Mouse (Mus musculus) naive thymus-derived CD4-positive, alpha-beta T cell, adult 5 months (primary cell): ENCODE data around the gene Psme2. TPM values are rescaled to one million over a fixed set of nuclear protein-coding genes. Genes with fewer than 3 reads are reported as not detected.

Source experiments
- polyA plus RNA-seq: library from polyadenylated mRNA; unstranded; fragments of 100-300 nt; shearing (Covaris generic); gene quantifications from one replicate; pipeline ENCODE4 v1.2.1, GENCODE M21; 2017

The Psme2 gene
- polyA plus RNA-seq: 378 TPM

GRCm38 (mm10) chr14:55590748-55591330 lies at the start of gene Psme2:
TSS of gene Psme2 (minus strand) at chr14:55591113.

GRCm38 (mm10) chr14:55637795-55638194 lies 46.9 kb upstream of the Psme2 start, which contains the start of gene Gm49378:
TSS of gene Gm49378 (minus strand) at chr14:55637895.

GRCm38 (mm10) chr14:55635523-55636007 lies 44.7 kb upstream of the Psme2 start, which contains the start of gene Ipo4:
TSS of gene Ipo4 (minus strand) at chr14:55635957.

GRCm38 (mm10) chr14:55617822-55618221 lies 26.9 kb upstream of the Psme2 start, which contains the start of gene Rec8:
TSS of gene Rec8 (plus strand) at chr14:55618037.

GRCm38 (mm10) chr14:55603271-55603632 lies 12.3 kb upstream of the Psme2 start, which contains the start of gene Irf9:
TSS of gene Irf9 (plus strand) at chr14:55603571.

GRCm38 (mm10) chr14:55591331-55591891 lies 498 bp upstream of the Psme2 start, which contains the start of gene Rnf31:
TSS of gene Rnf31 (plus strand) at chr14:55591708.

GRCm38 (mm10) chr14:55584702-55585565 lies 6.0 kb downstream of the Psme2 start, which contains the start of gene Emc9:
TSS of gene Emc9 (minus strand) at chr14:55585302.

GRCm38 (mm10) chr14:55577871-55578667 lies 12.8 kb downstream of the Psme2 start, which contains the start of gene Psme1:
TSS of gene Psme1 (plus strand) at chr14:55578123.

GRCm38 (mm10) chr14:55575302-55575701 lies 15.6 kb downstream of the Psme2 start, which contains the start of gene Fitm1:
TSS of gene Fitm1 (plus strand) at chr14:55575617.

GRCm38 (mm10) chr14:55560202-55561073 lies 30.5 kb downstream of the Psme2 start, which contains the start of gene A730061H03Rik:
TSS of gene A730061H03Rik (minus strand) at chr14:55560406.

GRCm38 (mm10) chr14:55559799-55560201 lies 31.1 kb downstream of the Psme2 start, which contains the start of gene Dcaf11:
TSS of gene Dcaf11 (plus strand) at chr14:55560006.

GRCm38 (mm10) chr14:55540067-55540786 lies 50.7 kb downstream of the Psme2 start, which contains the start of gene Pck2:
TSS of gene Pck2 (plus strand) at chr14:55540266.

Other genes with a start within 250 kb of the Psme2 start
- gene Dhrs4, start 112.4 kb downstream of the Psme2 start, polyA plus RNA-seq: 29.8 TPM
- gene Carmil3, start 100.5 kb downstream of the Psme2 start, polyA plus RNA-seq: not detected
- not detected for gene Cpne6, start 80.7 kb downstream of the Psme2 start, polyA plus RNA-seq
- gene Nrl, start 66.1 kb downstream of the Psme2 start, polyA plus RNA-seq: not detected
- 15.0 TPM for gene Pck2, start 50.8 kb downstream of the Psme2 start, polyA plus RNA-seq
- gene Dcaf11, start 31.1 kb downstream of the Psme2 start, polyA plus RNA-seq: 135 TPM
- gene A730061H03Rik, start 30.7 kb downstream of the Psme2 start, polyA plus RNA-seq: 7.1 TPM
- gene Fitm1, start 15.5 kb downstream of the Psme2 start, polyA plus RNA-seq: not detected
- gene Psme1, start 13.0 kb downstream of the Psme2 start, polyA plus RNA-seq: 681 TPM
- 30.4 TPM for gene Emc9, start 5.8 kb downstream of the Psme2 start, polyA plus RNA-seq
- 45.9 TPM for gene Rnf31, start 595 bp upstream of the Psme2 start, polyA plus RNA-seq
- gene Irf9, start 12.5 kb upstream of the Psme2 start, polyA plus RNA-seq: 142 TPM
- 1.1 TPM for gene Rec8, start 26.9 kb upstream of the Psme2 start, polyA plus RNA-seq
- 55.1 TPM for gene Ipo4, start 44.8 kb upstream of the Psme2 start, polyA plus RNA-seq
- gene Gm49378, start 46.8 kb upstream of the Psme2 start, polyA plus RNA-seq: 0.66 TPM
- gene Tm9sf1, start 52.7 kb upstream of the Psme2 start, polyA plus RNA-seq: 58.5 TPM
- 1.1 TPM for gene Tssk4, start 59.1 kb upstream of the Psme2 start, polyA plus RNA-seq
- 65.6 TPM for gene Mdp1, start 69.4 kb upstream of the Psme2 start, polyA plus RNA-seq
- gene Gmpr2, start 80.8 kb upstream of the Psme2 start, polyA plus RNA-seq: 34.7 TPM
- gene Nedd8, start 81.0 kb upstream of the Psme2 start, polyA plus RNA-seq: 214 TPM
- gene Tinf2, start 90.7 kb upstream of the Psme2 start, polyA plus RNA-seq: 156 TPM
- not detected for gene Tgm1, start 122.8 kb upstream of the Psme2 start, polyA plus RNA-seq
- 109 TPM for gene Rabggta, start 131.2 kb upstream of the Psme2 start, polyA plus RNA-seq
- 18.4 TPM for gene Dhrs1, start 154.6 kb upstream of the Psme2 start, polyA plus RNA-seq
- gene Nop9, start 154.6 kb upstream of the Psme2 start, polyA plus RNA-seq: 35.8 TPM
- not detected for gene Cideb, start 167.3 kb upstream of the Psme2 start, polyA plus RNA-seq
- gene Ltb4r2, start 170.3 kb upstream of the Psme2 start, polyA plus RNA-seq: not detected
- gene Ltb4r1, start 174.8 kb upstream of the Psme2 start, polyA plus RNA-seq: not detected
- gene Adcy4, start 193.0 kb upstream of the Psme2 start, polyA plus RNA-seq: not detected
- gene Ripk3, start 197.8 kb upstream of the Psme2 start, polyA plus RNA-seq: 61.2 TPM
- gene Nfatc4, start 232.0 kb upstream of the Psme2 start, polyA plus RNA-seq: not detected